Mouse (Mus musculus) hindbrain, embryonic 16.5 days (tissue): ENCODE data around the gene Zmpste24. TPM values are rescaled to one million over a fixed set of nuclear protein-coding genes. Genes with fewer than 3 reads are reported as not detected.

Source experiments
- ATAC-seq: fragments of 200-750 bp; cut with Nextera tagmentation; 2 replicates; pipeline ENCODE4 v1.8.0; 2017; ENCODE audit warnings: moderate TSS enrichment, moderate library complexity
- H3K27ac ChIP-seq: fragments of 300-500 bp; sonication (generic); 2 replicates; pipeline ENCODE4 v1.5.1; 2014; ENCODE audit warnings: low read depth, mild to moderate bottlenecking, control low read depth, low read length, moderate library complexity
- H3K27me3 ChIP-seq: fragments of 300-500 bp; sonication (generic); replicated peaks from 2 replicates; pipeline ENCODE4 v1.6.1; 2014; ENCODE audit warnings: low read length; ENCODE audit not compliant: control insufficient read depth, insufficient read depth
- H3K36me3 ChIP-seq: fragments of 300-500 bp; sonication (generic); 2 replicates; pipeline ENCODE4 v1.6.1; 2014; ENCODE audit warnings: mild to moderate bottlenecking, low read length, moderate library complexity, mixed read lengths; ENCODE audit not compliant: control insufficient read depth, insufficient read depth
- H3K4me1 ChIP-seq: fragments of 300-500 bp; sonication (generic); 2 replicates; pipeline ENCODE4 v1.6.1; 2014; ENCODE audit warnings: low read depth, low read length; ENCODE audit not compliant: control insufficient read depth, insufficient read depth
- H3K4me2 ChIP-seq: fragments of 300-500 bp; sonication (generic); 2 replicates; pipeline ENCODE4 v1.6.1; 2014; ENCODE audit warnings: mild to moderate bottlenecking, low read length, control low read depth, moderate library complexity
- H3K4me3 ChIP-seq: fragments of 300-500 bp; sonication (generic); 2 replicates; pipeline ENCODE4 v1.5.1; 2014; ENCODE audit warnings: mild to moderate bottlenecking, low read length, control low read depth, moderate library complexity
- H3K9ac ChIP-seq: fragments of 300-500 bp; sonication (generic); 2 replicates; pipeline ENCODE4 v1.6.1; 2014; ENCODE audit warnings: low read depth, mild to moderate bottlenecking, control low read depth, low read length, moderate library complexity
- H3K9me3 ChIP-seq: fragments of 300-500 bp; sonication (generic); 2 replicates; pipeline ENCODE4 v1.6.1; 2014; ENCODE audit warnings: mild to moderate bottlenecking, low read length, moderate library complexity; ENCODE audit not compliant: control insufficient read depth
- WGBS: fragments of 180-500 bp; shearing (Covaris S2); extraction: QIAGEN DNeasy Blood & Tissue Kit; methylation state at CpG from one replicate; pipeline ENCODE4 v1.1.7; 2014; 5-methylcytosine and 5-hydroxymethylcytosine counted together
- polyA plus RNA-seq: library from polyadenylated mRNA; unstranded; fragments of >200 nt; fragmentation: Nextera tagmentation; extraction: Ambion mirVana; gene quantifications from 2 replicates; pipeline ENCODE4 v1.2.1, GENCODE M21; 2015

Zmpste24 gene
- polyA plus RNA-seq, 1 experiment from 2014 or later = 26.6 TPM

DNA sequence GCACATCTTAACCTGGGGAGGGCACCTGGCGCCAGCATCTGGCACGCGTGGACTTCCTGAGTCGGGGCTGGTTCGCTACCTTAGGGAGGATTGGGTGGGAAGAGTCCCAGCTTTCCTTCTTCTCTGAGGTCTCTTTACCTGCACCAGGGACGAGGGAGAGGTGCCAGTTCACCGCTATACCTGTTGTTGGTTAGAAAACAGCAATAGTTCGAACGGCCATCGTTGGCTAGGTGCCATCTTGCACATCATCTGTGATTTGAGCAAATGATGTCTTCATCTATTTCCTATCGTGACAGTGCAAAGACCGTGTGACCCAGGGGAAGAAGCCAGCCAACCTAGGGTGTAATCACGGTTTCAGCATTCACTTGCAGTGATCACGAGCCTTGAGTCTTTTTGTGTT is 57.7 kb downstream of the Zmpste24 start:
- Histone ChIP-seq H3K4me2 (peak overlapping the region; percentile 70), H3K9ac (peak overlapping the region; percentile 75), H3K4me1 (peaks cover 13% of the 10 kb centered on the region), H3K9me3 (no peaks in the 10 kb centered on the region), H3K36me3 (no peaks in the 10 kb centered on the region), H3K27ac (no peak overlapping the region; the same call in 1 of the 2 replicates), H3K27me3 (peaks cover 2% of the 10 kb centered on the region; the same call in 1 of the 2 replicates), H3K4me3 (peak overlapping the region; percentile 44)
- 49% methylated on average over 14 of the region's 14 CpGs for WGBS
- peak; percentile 4; the same call in 1 of the 2 replicates for ATAC-seq

DNA sequence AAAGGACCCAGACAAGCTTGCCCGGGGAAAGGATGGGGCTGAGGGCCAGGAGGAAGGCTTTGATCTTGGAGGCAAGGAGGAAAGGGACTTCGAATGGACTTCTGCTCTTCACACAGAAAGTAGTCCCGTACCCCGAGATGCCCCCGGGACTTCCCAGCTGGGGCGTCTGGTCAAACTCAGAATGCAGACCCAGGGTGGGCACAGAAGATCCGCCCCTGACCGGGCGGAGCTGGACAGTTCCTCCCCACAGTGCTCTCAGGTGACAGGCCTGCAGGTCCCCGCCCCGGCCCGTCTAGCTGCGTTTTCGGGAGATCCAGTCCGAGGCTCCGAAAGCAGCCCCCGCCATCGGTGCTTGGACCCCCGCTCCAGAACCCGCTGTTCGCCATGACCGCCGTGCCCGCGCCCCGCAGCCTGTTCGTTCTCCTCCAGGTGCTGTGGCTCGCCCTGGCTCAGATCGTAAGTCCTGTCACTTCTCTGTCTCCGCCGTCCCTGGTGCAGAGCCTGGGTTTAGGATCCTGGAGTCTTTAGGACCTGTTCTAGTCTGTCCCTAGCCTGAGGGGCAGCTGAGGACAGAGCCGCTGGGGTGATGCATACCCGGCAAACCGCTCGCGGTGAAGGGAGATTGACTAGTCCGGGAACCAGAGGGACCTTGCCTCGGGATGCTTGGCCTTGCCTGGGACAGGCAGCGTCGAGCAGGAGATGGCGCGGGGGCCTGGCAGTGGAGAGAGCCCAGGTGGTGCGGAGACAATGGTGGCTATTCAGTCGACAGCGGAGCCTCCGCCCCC is 58.5 kb downstream of the Zmpste24 start, which contains the start of gene Col9a2:
Gene Col9a2 (plus strand): TSS at position 55 of the 785 bp plus-strand sequence.
- Histone ChIP-seq H3K9ac (peak within 1 kb of the TSS; percentile 75), H3K4me1 (peaks cover 13% of the 10 kb centered on the region), H3K4me2 (peak within 1 kb of the TSS; percentile 70), H3K27me3 (peaks cover 2% of the 10 kb centered on the region; the same call in 1 of the 2 replicates), H3K27ac (no peak within 1 kb of the TSS; the same call in 1 of the 2 replicates), H3K4me3 (peak within 1 kb of the TSS; percentile 44), H3K9me3 (no peaks in the 10 kb centered on the region), H3K36me3 (no peaks in the 10 kb centered on the region)
- 3% methylated on average over 44 of the region's 46 CpGs for WGBS
- peak; percentile 41 for ATAC-seq

DNA sequence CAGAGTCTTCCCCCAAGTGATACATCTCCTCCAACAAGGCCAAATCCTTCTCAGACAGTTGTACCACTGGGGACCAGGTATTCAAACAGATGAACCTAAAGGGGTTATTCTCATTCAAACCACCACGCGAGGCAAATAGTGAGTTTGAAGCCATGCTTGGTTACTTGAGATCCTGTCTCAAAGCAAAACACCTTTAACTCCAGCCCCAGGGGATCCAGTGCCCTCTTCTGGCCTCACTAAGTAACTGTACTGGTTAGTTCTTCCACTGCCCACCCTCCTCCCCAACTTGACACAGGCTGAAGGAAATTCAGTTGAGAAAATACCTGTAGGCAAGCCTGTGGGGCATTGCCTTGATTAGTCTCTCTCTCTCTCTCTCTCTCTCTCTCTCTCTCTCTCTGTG is 65.0 kb downstream of the Zmpste24 start:
- H3K36me3 ChIP-seq = no peaks in the 10 kb centered on the region
- no peaks in the 10 kb centered on the region for H3K4me1 ChIP-seq
- H3K9ac ChIP-seq = no peak overlapping the region
- H3K27ac ChIP-seq = no peak overlapping the region
- H3K27me3 ChIP-seq = no peaks in the 10 kb centered on the region
- H3K4me3 ChIP-seq = no peak overlapping the region
- WGBS = 71% methylated on average over 2 of the region's 2 CpGs
- H3K9me3 ChIP-seq = no peaks in the 10 kb centered on the region
- no peak for ATAC-seq
- H3K4me2 ChIP-seq = no peak overlapping the region

DNA sequence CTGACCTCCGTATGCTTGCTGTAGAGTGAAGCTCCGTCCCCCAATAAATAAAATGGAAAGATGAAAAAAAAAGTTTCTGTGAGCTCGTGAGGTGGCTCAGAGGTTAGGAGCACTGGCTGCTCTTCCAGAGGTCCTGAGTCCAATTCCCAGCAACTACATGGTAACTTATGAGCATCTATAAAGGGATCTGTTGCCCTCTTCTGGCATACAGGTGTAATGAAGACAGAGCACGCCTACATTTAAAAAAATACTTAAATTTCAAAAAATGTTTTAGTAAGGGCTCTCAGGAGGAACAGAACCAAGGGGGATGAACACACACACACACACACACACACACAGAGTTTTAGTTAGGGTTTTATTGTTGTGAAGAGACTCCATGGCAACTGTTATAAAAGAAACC is 66.6 kb downstream of the Zmpste24 start:
- no peaks in the 10 kb centered on the region for H3K27me3 ChIP-seq
- no peaks in the 10 kb centered on the region for H3K4me1 ChIP-seq
- no peak overlapping the region for H3K9ac ChIP-seq
- no peaks in the 10 kb centered on the region for H3K36me3 ChIP-seq
- H3K27ac ChIP-seq = no peak overlapping the region
- no peak overlapping the region for H3K4me2 ChIP-seq
- no peak for ATAC-seq
- H3K4me3 ChIP-seq = no peak overlapping the region
- 60% methylated on average over 4 of the region's 4 CpGs for WGBS
- no peaks in the 10 kb centered on the region for H3K9me3 ChIP-seq

DNA sequence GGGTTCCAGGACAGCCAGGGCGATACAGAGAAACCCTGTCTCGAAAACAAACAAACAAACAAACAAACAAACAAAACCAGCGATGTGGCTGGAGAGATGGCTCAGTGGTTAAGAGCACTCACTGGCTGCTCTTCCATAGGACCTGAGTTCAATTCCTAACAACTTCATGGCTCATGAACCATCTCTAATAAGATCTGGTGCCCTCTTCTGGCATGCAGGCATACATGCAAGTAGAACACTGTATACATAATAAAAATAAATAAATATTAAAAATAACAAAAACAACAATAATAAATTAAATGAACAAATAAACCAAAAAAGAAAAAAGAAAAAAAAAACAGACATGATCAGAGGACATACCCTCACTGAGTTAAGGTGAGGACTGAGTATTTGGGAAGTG is 68.4 kb downstream of the Zmpste24 start:
- no peaks in the 10 kb centered on the region for H3K4me1 ChIP-seq
- no peak overlapping the region for H3K27ac ChIP-seq
- no peak overlapping the region for H3K4me3 ChIP-seq
- no peaks in the 10 kb centered on the region for H3K36me3 ChIP-seq
- H3K27me3 ChIP-seq = no peaks in the 10 kb centered on the region
- no peaks in the 10 kb centered on the region for H3K9me3 ChIP-seq
- no peak overlapping the region for H3K4me2 ChIP-seq
- WGBS = 79% methylated on average over 3 of the region's 3 CpGs
- no peak overlapping the region for H3K9ac ChIP-seq
- ATAC-seq = no peak

DNA sequence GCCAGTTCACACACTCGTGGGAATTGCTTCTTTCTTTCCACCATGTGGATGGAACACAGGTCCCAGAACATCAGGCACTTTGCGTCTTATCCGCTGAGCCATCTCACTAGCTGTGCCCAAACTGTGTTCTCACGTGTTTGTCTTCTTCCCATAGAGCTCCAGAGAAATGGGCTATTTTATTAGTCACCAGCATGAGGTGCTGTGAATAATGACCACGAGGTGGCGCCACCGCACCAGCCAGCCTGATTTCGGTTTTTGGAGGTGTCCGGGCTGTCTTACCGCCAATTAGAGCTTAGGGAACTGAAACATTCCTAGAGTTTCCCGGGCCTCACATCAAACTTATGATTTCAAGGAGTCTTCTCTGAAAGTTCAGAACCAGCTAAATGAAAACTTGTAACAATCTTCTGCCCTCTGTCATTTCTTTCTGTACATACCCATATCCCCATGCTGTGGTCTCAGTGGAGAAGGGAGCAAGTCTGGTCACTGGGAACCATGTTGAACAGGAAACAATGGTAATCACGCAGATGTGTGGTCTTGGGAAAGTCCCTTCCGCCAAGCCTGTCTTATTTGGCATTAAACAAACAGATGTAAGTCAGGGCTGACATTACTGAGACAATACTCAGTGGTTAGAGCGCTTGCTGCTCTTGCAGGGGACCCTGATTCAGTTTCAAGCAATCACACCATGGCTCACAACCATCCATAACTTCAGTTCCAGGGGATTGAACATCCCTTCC is 69.2 kb downstream of the Zmpste24 start:
- no peak overlapping the region for H3K4me3 ChIP-seq
- H3K27ac ChIP-seq = no peak overlapping the region
- H3K9me3 ChIP-seq = no peaks in the 10 kb centered on the region
- no peak overlapping the region for H3K9ac ChIP-seq
- WGBS = 26% methylated on average over 14 of the region's 14 CpGs
- no peaks in the 10 kb centered on the region for H3K36me3 ChIP-seq
- ATAC-seq = no peak
- no peaks in the 10 kb centered on the region for H3K27me3 ChIP-seq
- no peak overlapping the region for H3K4me2 ChIP-seq
- no peaks in the 10 kb centered on the region for H3K4me1 ChIP-seq

DNA sequence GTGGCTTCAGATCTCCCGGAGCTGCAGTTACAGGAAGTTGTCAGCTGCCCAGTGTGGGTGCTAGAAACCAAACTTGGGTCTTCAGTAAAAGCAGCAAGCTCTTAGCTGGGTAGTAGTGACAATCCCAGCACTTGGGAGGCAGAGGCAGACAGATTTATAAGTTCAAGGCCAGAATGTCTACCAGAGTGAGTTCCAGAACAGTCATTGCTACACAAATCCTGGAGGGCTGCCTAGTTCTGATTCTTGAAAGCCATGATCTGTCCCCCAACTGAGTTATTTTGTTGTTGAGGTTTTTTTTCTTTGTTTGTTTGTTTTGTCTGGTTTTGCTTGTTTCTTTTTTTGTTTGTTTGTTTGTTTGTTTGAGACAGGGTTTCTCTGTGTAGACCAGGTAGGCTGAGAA is 69.9 kb downstream of the Zmpste24 start:
- H3K27me3 ChIP-seq = no peaks in the 10 kb centered on the region
- H3K4me2 ChIP-seq = no peak overlapping the region
- WGBS = 92% methylated on average over 1 of the region's 1 CpGs
- no peak overlapping the region for H3K27ac ChIP-seq
- H3K4me1 ChIP-seq = no peaks in the 10 kb centered on the region
- H3K4me3 ChIP-seq = no peak overlapping the region
- H3K36me3 ChIP-seq = no peaks in the 10 kb centered on the region
- no peak overlapping the region for H3K9ac ChIP-seq
- ATAC-seq = no peak
- no peaks in the 10 kb centered on the region for H3K9me3 ChIP-seq

DNA sequence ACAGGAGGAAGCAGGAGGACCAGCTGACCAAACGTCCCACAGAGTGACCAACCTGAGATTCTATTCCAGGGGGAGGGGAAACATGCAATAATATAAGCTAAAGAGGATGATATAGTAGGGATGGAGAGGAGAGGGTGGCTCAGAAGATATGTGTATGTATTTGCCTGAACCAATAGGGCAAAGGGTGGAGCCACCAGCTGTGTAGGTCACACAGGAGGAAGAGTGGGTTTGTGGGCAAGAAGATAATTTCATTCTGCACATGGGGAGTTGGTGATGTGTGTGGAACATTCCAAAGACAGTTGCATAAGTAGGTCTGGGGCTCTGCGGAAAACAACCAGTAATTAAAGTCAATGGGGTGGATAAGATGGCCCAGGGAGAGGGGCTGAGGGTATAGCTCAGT is 72.4 kb downstream of the Zmpste24 start:
- no peaks in the 10 kb centered on the region for H3K9me3 ChIP-seq
- no peak overlapping the region for H3K4me3 ChIP-seq
- no peak overlapping the region for H3K9ac ChIP-seq
- ATAC-seq = no peak
- no peaks in the 10 kb centered on the region for H3K27me3 ChIP-seq
- no peaks in the 10 kb centered on the region for H3K4me1 ChIP-seq
- H3K36me3 ChIP-seq = no peaks in the 10 kb centered on the region
- H3K27ac ChIP-seq = no peak overlapping the region
- H3K4me2 ChIP-seq = no peak overlapping the region
- 74% methylated on average over 2 of the region's 2 CpGs for WGBS

DNA sequence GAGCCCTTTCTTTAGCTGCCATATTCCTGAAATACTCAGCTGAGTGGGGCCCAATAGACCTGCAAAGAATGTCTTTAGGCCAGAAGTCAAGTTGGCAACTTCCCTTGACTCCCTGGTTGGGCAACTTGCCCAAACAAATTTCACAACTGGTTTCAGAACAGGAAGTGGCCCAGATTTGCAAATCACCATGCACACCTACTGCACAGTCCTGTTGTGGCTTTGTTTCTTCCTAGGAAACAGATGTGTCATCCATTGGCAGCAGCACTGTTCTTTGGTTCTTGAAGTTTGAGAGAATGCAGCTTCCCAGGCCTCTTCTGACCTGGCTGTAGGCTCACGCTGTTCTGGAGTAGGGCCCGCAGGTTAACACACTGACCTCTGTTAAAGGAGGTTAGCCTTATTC is 74.1 kb downstream of the Zmpste24 start:
- Histone ChIP-seq H3K9me3 (no peaks in the 10 kb centered on the region), H3K4me3 (no peak overlapping the region), H3K9ac (no peak overlapping the region), H3K4me2 (no peak overlapping the region), H3K36me3 (no peaks in the 10 kb centered on the region), H3K27me3 (no peaks in the 10 kb centered on the region), H3K4me1 (no peaks in the 10 kb centered on the region), H3K27ac (no peak overlapping the region)
- 87% methylated on average over 2 of the region's 2 CpGs for WGBS
- no peak for ATAC-seq
